Mouse (Mus musculus) hindbrain, embryonic 16.5 days (tissue): Measurements from ENCODE around the gene Bpnt1. TPM values are rescaled to one million over a fixed set of nuclear protein-coding genes. Genes with fewer than 3 reads are reported as not detected.

Source experiments
- ATAC-seq: fragments of 200-750 bp; cut with Nextera tagmentation; 2 replicates; pipeline ENCODE4 v1.8.0; 2017; ENCODE audit warnings: moderate TSS enrichment, moderate library complexity
- H3K27ac ChIP-seq: fragments of 300-500 bp; sonication (generic); 2 replicates; pipeline ENCODE4 v1.5.1; 2014; ENCODE audit warnings: low read depth, mild to moderate bottlenecking, control low read depth, low read length, moderate library complexity
- H3K27me3 ChIP-seq: fragments of 300-500 bp; sonication (generic); replicated peaks from 2 replicates; pipeline ENCODE4 v1.6.1; 2014; ENCODE audit warnings: low read length; ENCODE audit not compliant: control insufficient read depth, insufficient read depth
- H3K36me3 ChIP-seq: fragments of 300-500 bp; sonication (generic); 2 replicates; pipeline ENCODE4 v1.6.1; 2014; ENCODE audit warnings: mild to moderate bottlenecking, low read length, moderate library complexity, mixed read lengths; ENCODE audit not compliant: control insufficient read depth, insufficient read depth
- H3K4me1 ChIP-seq: fragments of 300-500 bp; sonication (generic); 2 replicates; pipeline ENCODE4 v1.6.1; 2014; ENCODE audit warnings: low read depth, low read length; ENCODE audit not compliant: control insufficient read depth, insufficient read depth
- H3K4me2 ChIP-seq: fragments of 300-500 bp; sonication (generic); 2 replicates; pipeline ENCODE4 v1.6.1; 2014; ENCODE audit warnings: mild to moderate bottlenecking, low read length, control low read depth, moderate library complexity
- H3K4me3 ChIP-seq: fragments of 300-500 bp; sonication (generic); 2 replicates; pipeline ENCODE4 v1.5.1; 2014; ENCODE audit warnings: mild to moderate bottlenecking, low read length, control low read depth, moderate library complexity
- H3K9ac ChIP-seq: fragments of 300-500 bp; sonication (generic); 2 replicates; pipeline ENCODE4 v1.6.1; 2014; ENCODE audit warnings: low read depth, mild to moderate bottlenecking, control low read depth, low read length, moderate library complexity
- H3K9me3 ChIP-seq: fragments of 300-500 bp; sonication (generic); 2 replicates; pipeline ENCODE4 v1.6.1; 2014; ENCODE audit warnings: mild to moderate bottlenecking, low read length, moderate library complexity; ENCODE audit not compliant: control insufficient read depth
- WGBS: fragments of 180-500 bp; shearing (Covaris S2); extraction: QIAGEN DNeasy Blood & Tissue Kit; methylation state at CpG from one replicate; pipeline ENCODE4 v1.1.7; 2014; 5-methylcytosine and 5-hydroxymethylcytosine counted together
- polyA plus RNA-seq: library from polyadenylated mRNA; unstranded; fragments of >200 nt; fragmentation: Nextera tagmentation; extraction: Ambion mirVana; gene quantifications from 2 replicates; pipeline ENCODE4 v1.2.1, GENCODE M21; 2015

Bpnt1 gene
- polyA plus RNA-seq, 1 experiment from 2014 or later = 61.5 TPM

GRCm38 (mm10) chr1:185336535-185336934 is 4.6 kb downstream of the Bpnt1 start:
- H3K4me3 ChIP-seq = no peak overlapping the region
- H3K36me3 ChIP-seq = peaks cover 8% of the 10 kb centered on the region
- ATAC-seq = no peak
- 47% methylated on average over 3 of the region's 3 CpGs for WGBS
- H3K9me3 ChIP-seq = no peaks in the 10 kb centered on the region
- H3K27me3 ChIP-seq = no peaks in the 10 kb centered on the region
- no peak overlapping the region for H3K9ac ChIP-seq
- H3K27ac ChIP-seq = no peak overlapping the region
- H3K4me1 ChIP-seq = peaks cover 15% of the 10 kb centered on the region
- H3K4me2 ChIP-seq = no peak overlapping the region

GRCm38 (mm10) chr1:185342441-185342840 is 10.5 kb downstream of the Bpnt1 start:
- Histone ChIP-seq H3K4me2 (no peak overlapping the region), H3K36me3 (peaks cover 34% of the 10 kb centered on the region), H3K27ac (no peak overlapping the region), H3K9ac (no peak overlapping the region), H3K4me1 (no peaks in the 10 kb centered on the region), H3K9me3 (no peaks in the 10 kb centered on the region), H3K4me3 (no peak overlapping the region), H3K27me3 (no peaks in the 10 kb centered on the region)
- ATAC-seq = 0 out of 2 replicates have a peak, but pooled peaks have one; percentile 9
- WGBS = 89% methylated on average over 4 of the region's 4 CpGs

GRCm38 (mm10) chr1:185343422-185343821 is 11.5 kb downstream of the Bpnt1 start:
- Histone ChIP-seq H3K4me1 (no peaks in the 10 kb centered on the region), H3K36me3 (peaks cover 41% of the 10 kb centered on the region), H3K27ac (no peak overlapping the region), H3K27me3 (no peaks in the 10 kb centered on the region), H3K9ac (no peak overlapping the region), H3K9me3 (no peaks in the 10 kb centered on the region), H3K4me3 (no peak overlapping the region), H3K4me2 (no peak overlapping the region)
- ATAC-seq = no peak
- WGBS = 83% methylated on average over 8 of the region's 8 CpGs

GRCm38 (mm10) chr1:185346188-185346587 is 14.2 kb downstream of the Bpnt1 start:
- Histone ChIP-seq H3K27me3 (no peaks in the 10 kb centered on the region), H3K4me2 (no peak overlapping the region), H3K4me3 (no peak overlapping the region), H3K36me3 (peaks cover 48% of the 10 kb centered on the region), H3K9me3 (no peaks in the 10 kb centered on the region), H3K9ac (no peak overlapping the region), H3K4me1 (no peaks in the 10 kb centered on the region), H3K27ac (no peak overlapping the region)
- WGBS = 72% methylated on average over 10 of the region's 10 CpGs
- no peak for ATAC-seq

- Histone ChIP-seq H3K36me3 (peaks cover 56% of the 10 kb centered on the region), H3K4me3 (no peak overlapping the region), H3K27ac (no peak overlapping the region), H3K4me1 (no peaks in the 10 kb centered on the region), H3K9ac (no peak overlapping the region), H3K27me3 (no peaks in the 10 kb centered on the region), H3K4me2 (no peak overlapping the region), H3K9me3 (no peaks in the 10 kb centered on the region)
- ATAC-seq = no peak
- 95% methylated on average over 14 of the region's 14 CpGs for WGBS
These were observed 17.8 kb downstream of the Bpnt1 start for GRCm38 (mm10) chr1:185349741-185350140.

GRCm38 (mm10) chr1:185350611-185351010 is 18.7 kb downstream of the Bpnt1 start:
- peaks cover 57% of the 10 kb centered on the region for H3K36me3 ChIP-seq

GRCm38 (mm10) chr1:185352151-185352550 is 20.2 kb downstream of the Bpnt1 start:
- Histone ChIP-seq H3K27ac (no peak overlapping the region), H3K4me2 (no peak overlapping the region), H3K9ac (no peak overlapping the region), H3K4me1 (no peaks in the 10 kb centered on the region), H3K9me3 (no peaks in the 10 kb centered on the region), H3K27me3 (no peaks in the 10 kb centered on the region), H3K4me3 (no peak overlapping the region), H3K36me3 (peaks cover 50% of the 10 kb centered on the region)
- WGBS = 94% methylated on average over 12 of the region's 12 CpGs
- ATAC-seq = no peak

More at GRCm38 (mm10) chr1:185350611-185351010, 18.7 kb downstream of the Bpnt1 start:
- 90% methylated on average over 4 of the region's 4 CpGs for WGBS
- no peaks in the 10 kb centered on the region for H3K9me3 ChIP-seq
- no peak overlapping the region for H3K9ac ChIP-seq
- no peak for ATAC-seq
- H3K27ac ChIP-seq = no peak overlapping the region
- no peaks in the 10 kb centered on the region for H3K27me3 ChIP-seq
- no peaks in the 10 kb centered on the region for H3K4me1 ChIP-seq
- no peak overlapping the region for H3K4me2 ChIP-seq
- no peak overlapping the region for H3K4me3 ChIP-seq

- Histone ChIP-seq H3K4me2 (no peak overlapping the region), H3K9me3 (no peaks in the 10 kb centered on the region), H3K4me1 (no peaks in the 10 kb centered on the region), H3K27me3 (no peaks in the 10 kb centered on the region), H3K9ac (no peak overlapping the region), H3K27ac (no peak overlapping the region), H3K4me3 (no peak overlapping the region), H3K36me3 (peaks cover 50% of the 10 kb centered on the region)
- no peak for ATAC-seq
- 97% methylated on average over 8 of the region's 8 CpGs for WGBS
These were observed 21.4 kb downstream of the Bpnt1 start for GRCm38 (mm10) chr1:185353351-185353750.

GRCm38 (mm10) chr1:185354731-185355130 is 22.8 kb downstream of the Bpnt1 start:
- WGBS = 88% methylated on average over 4 of the region's 4 CpGs
- Histone ChIP-seq H3K9me3 (no peaks in the 10 kb centered on the region), H3K36me3 (peaks cover 47% of the 10 kb centered on the region), H3K27ac (no peak overlapping the region), H3K27me3 (no peaks in the 10 kb centered on the region), H3K4me3 (no peak overlapping the region), H3K4me1 (no peaks in the 10 kb centered on the region), H3K9ac (no peak overlapping the region), H3K4me2 (no peak overlapping the region)
- ATAC-seq = no peak

- Histone ChIP-seq H3K36me3 (peaks cover 40% of the 10 kb centered on the region), H3K9ac (no peak overlapping the region), H3K4me1 (no peaks in the 10 kb centered on the region), H3K4me2 (no peak overlapping the region), H3K27me3 (no peaks in the 10 kb centered on the region), H3K4me3 (no peak overlapping the region), H3K9me3 (no peaks in the 10 kb centered on the region), H3K27ac (no peak overlapping the region)
- no peak for ATAC-seq
- 95% methylated on average over 8 of the region's 8 CpGs for WGBS
These were observed 24.3 kb downstream of the Bpnt1 start for GRCm38 (mm10) chr1:185356246-185356645.
